Mouse (Mus musculus) kidney, postnatal 14 days (tissue): ENCODE data around the gene Trim21.
A peak's percentile ranks its signal among the peaks of the same experiment; 100 is the strongest.

Experiments used
- DNase-seq: peaks from one replicate; pipeline ENCODE4 v3.0.0; 2022; ENCODE audit warnings: mixed read lengths

The Trim21 gene

GRCm38 (mm10) chr7:102564999-102565997 is at the start of gene Trim21:
Trim21 (minus strand) TSS chr7:102565486.
- peak; percentile 92 for DNase-seq

- DNase-seq: no peak
These were observed 32.2 kb upstream of the Trim21 start, which contains the start of gene Olfr552 for GRCm38 (mm10) chr7:102597378-102598031. Olfr552 (plus strand) TSS chr7:102597770.

- no peak for DNase-seq
These were observed 26.5 kb upstream of the Trim21 start, which contains the start of gene Olfr551 for GRCm38 (mm10) chr7:102591786-102592185. Olfr551 (minus strand) TSS chr7:102591886.

GRCm38 (mm10) chr7:102575998-102576397 is 10.7 kb upstream of the Trim21 start:
- no peak for DNase-seq

GRCm38 (mm10) chr7:102573174-102573830 is 8.0 kb upstream of the Trim21 start:
- no peak for DNase-seq

GRCm38 (mm10) chr7:102571142-102571541 is 5.9 kb upstream of the Trim21 start, which contains the start of gene Olfr550:
Olfr550 (plus strand) TSS chr7:102571442.
- DNase-seq: no peak

GRCm38 (mm10) chr7:102566219-102566618 is 933 bp upstream of the Trim21 start:
- no peak for DNase-seq

- DNase-seq: no peak
These were observed 12.0 kb downstream of the Trim21 start for GRCm38 (mm10) chr7:102553279-102553678.

GRCm38 (mm10) chr7:102549570-102549969 is 15.7 kb downstream of the Trim21 start, which contains the start of gene Olfr549:
Olfr549 (plus strand) TSS chr7:102549870.
- no peak for DNase-seq

- DNase-seq: no peak
These were observed 24.0 kb downstream of the Trim21 start for GRCm38 (mm10) chr7:102541251-102541650.

- DNase-seq: no peak
These were observed 24.7 kb downstream of the Trim21 start, which contains the start of gene Olfr548-ps1 for GRCm38 (mm10) chr7:102540596-102540995. Olfr548-ps1 (plus strand) TSS chr7:102540896.

- no peak for DNase-seq
These were observed 30.8 kb downstream of the Trim21 start, which contains the start of gene Olfr547 for GRCm38 (mm10) chr7:102534449-102534848. Olfr547 (plus strand) TSS chr7:102534749.

GRCm38 (mm10) chr7:102529052-102529451 is 36.2 kb downstream of the Trim21 start:
- no peak for DNase-seq

GRCm38 (mm10) chr7:102517051-102517335 is 48.3 kb downstream of the Trim21 start:
- DNase-seq: no peak

GRCm38 (mm10) chr7:102516261-102517050 is 48.8 kb downstream of the Trim21 start:
- DNase-seq: peak; percentile 28

GRCm38 (mm10) chr7:102514144-102514543 is 51.1 kb downstream of the Trim21 start:
- no peak for DNase-seq

- DNase-seq: peak; percentile 89
These were observed 52.4 kb downstream of the Trim21 start for GRCm38 (mm10) chr7:102512814-102513435.

- no peak for DNase-seq
These were observed 53.4 kb downstream of the Trim21 start for GRCm38 (mm10) chr7:102511927-102512326.

- DNase-seq: no peak
These were observed 55.6 kb downstream of the Trim21 start for GRCm38 (mm10) chr7:102509726-102510125.

- DNase-seq: no peak
These were observed 56.6 kb downstream of the Trim21 start for GRCm38 (mm10) chr7:102508666-102509065.

- no peak for DNase-seq
These were observed 57.2 kb downstream of the Trim21 start for GRCm38 (mm10) chr7:102508066-102508465.
